Mouse (Mus musculus) cerebellum, adult 2 months (tissue): ENCODE measurements around the gene Ptpn6. TPM values are rescaled to one million over a fixed set of nuclear protein-coding genes. Genes with fewer than 3 reads are reported as not detected.

Experiments
- DNase-seq, 2 experiments: peaks; one replicate each; pipeline ENCODE4 v3.0.0; 2021
- H3K27ac ChIP-seq: fragments of 200-500 bp; 2 replicates; pipeline ENCODE4 v1.5.1; 2012; ENCODE audit warnings: low read length, control low read depth, inconsistent platforms; ENCODE audit not compliant: insufficient read depth
- H3K27me3 ChIP-seq: fragments of 200-500 bp; 2 replicates; pipeline ENCODE4 v1.6.1; 2012; ENCODE audit warnings: inconsistent platforms, mild to moderate bottlenecking, low read length, moderate library complexity; ENCODE audit not compliant: control insufficient read depth, insufficient read depth
- H3K4me1 ChIP-seq: fragments of 200-500 bp; 2 replicates; pipeline ENCODE4 v1.6.1; 2011; ENCODE audit warnings: low read length; ENCODE audit not compliant: control insufficient read depth, insufficient read depth
- H3K4me3 ChIP-seq: fragments of 200-500 bp; replicated peaks from 2 replicates; pipeline ENCODE3; 2011; ENCODE audit warnings: mild to moderate bottlenecking, low read depth, low read length, control low read depth; ENCODE audit not compliant: insufficient read depth
- CTCF ChIP-seq: fragments of 200-500 bp; IDR thresholded peaks from 2 replicates; pipeline ENCODE4 v1.5.1; 2011; ENCODE audit warnings: low read depth, mild to moderate bottlenecking, control low read depth, low read length, moderate library complexity, borderline replicate concordance; ENCODE audit not compliant: insufficient read depth
- POLR2A ChIP-seq: fragments of 200-500 bp; IDR thresholded peaks from 2 replicates; pipeline ENCODE4 v1.6.1; 2011; ENCODE audit warnings: low read length, control low read depth, borderline replicate concordance; ENCODE audit not compliant: insufficient read depth
- WGBS: fragments of 180-500 bp; shearing (Covaris S2); methylation state at CpG from one replicate; pipeline ENCODE4 v1.1.7; 2018; 5-methylcytosine and 5-hydroxymethylcytosine counted together
- polyA plus RNA-seq: library from polyadenylated mRNA; depleted of rRNA; stranded (reverse); fragments of >200 nt; gene quantifications from 2 replicates; pipeline ENCODE4 v1.2.3, GENCODE M21; 2012

Gene Ptpn6
- polyA plus RNA-seq, 1 experiment, result 2.2 TPM

DNA sequence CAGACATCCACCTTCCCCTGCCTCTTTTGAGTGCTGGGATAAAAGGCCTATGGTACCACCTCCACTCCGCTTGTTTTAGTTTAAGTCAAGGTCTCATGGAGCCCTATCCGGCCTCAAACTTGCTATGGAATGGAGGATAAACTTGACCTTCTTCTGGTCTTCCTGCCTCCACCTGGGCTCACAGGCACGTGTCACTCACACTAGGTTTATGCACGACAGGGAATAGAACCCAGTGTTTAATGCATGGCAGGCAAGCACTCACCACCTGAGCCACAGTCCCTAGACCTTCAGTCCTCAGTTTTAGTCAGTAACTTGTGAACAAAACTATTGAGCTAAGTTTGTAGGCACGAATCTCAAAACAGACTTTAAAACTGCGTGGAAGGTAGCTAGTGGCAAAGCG is 7.5 kb downstream of the Ptpn6 start:
- WGBS, result 85% methylated on average over 7 of the region's 7 CpGs
- Histone ChIP-seq H3K4me1 (no peaks in the 10 kb centered on the region), H3K27me3 (no peaks in the 10 kb centered on the region), H3K4me3 (no peak overlapping the region), H3K27ac (no peak overlapping the region)
- DNase-seq, result no peak
- TF ChIP-seq POLR2A (no peak), CTCF (no peak)

DNA sequence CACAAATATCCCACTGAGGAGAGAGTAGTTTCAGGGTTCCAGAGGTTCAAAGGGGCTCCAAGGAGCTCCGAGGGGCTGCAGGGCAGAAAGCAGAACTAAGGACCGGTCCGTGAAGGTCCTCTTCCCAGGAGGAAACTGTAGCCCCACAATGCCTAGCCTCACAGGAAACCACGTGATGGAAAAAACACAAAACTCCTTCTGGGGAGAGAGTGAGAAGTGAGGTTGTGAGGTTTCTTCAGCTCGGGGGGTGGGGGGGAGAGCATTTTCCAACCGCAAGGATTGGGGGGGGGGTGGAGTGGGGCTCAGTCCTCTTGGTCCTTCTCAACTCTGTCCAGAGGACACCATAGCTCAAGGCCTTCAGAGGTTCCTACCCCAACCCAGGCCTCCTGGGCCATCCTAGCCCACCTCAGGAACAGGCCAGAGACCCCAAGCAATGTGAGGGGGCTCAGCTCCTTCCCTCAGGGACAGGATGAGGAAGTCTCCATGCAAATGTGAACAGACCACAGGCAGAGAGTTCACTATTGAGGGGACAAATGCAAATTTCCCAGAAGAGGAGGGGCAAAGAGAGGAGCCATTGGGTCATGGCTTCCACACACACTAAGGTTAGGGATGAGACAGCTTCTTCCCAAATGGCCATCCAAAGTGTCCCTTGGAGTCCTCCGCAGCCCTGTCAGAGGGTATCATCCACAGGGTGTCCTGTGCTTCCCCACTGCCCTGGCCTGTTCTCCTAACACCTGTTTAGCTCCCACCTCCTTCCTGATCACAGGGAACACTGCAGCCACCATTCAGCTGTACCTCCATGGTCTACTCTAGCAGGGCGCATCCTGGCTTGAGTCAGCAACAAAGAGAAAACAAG is 8.4 kb downstream of the Ptpn6 start:
- 84% methylated on average over 8 of the region's 8 CpGs for WGBS
- Histone ChIP-seq H3K27me3 (no peaks in the 10 kb centered on the region), H3K4me1 (no peaks in the 10 kb centered on the region), H3K4me3 (no peak overlapping the region), H3K27ac (no peak overlapping the region)
- DNase-seq, result no peak
- TF ChIP-seq CTCF (no peak), POLR2A (no peak)

DNA sequence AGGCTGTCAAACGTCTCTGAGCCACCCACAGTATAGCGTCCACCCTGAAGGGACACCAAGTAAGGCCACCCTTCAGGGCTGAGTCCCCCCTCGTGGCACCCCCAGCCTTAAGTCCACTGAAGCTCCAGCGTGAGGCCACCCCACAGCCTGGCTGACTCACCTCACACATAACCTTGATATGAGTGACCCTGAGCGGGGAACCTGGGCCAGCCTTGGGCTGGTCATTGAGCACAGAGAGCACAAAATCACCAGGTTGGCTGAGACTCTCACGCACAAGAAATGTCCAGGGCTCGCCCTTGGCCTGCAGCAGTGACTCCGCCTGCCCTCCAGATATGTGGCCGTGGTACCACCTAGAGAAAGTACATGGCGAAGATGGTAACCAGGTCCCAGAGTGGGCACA is 9.9 kb downstream of the Ptpn6 start:
- no peak for DNase-seq
- no peaks in the 10 kb centered on the region for H3K27me3 ChIP-seq
- TF ChIP-seq CTCF (no peak), POLR2A (no peak)
- H3K27ac ChIP-seq, result no peak overlapping the region
- no peaks in the 10 kb centered on the region for H3K4me1 ChIP-seq
- H3K4me3 ChIP-seq, result no peak overlapping the region
- 86% methylated on average over 10 of the region's 10 CpGs for WGBS

DNA sequence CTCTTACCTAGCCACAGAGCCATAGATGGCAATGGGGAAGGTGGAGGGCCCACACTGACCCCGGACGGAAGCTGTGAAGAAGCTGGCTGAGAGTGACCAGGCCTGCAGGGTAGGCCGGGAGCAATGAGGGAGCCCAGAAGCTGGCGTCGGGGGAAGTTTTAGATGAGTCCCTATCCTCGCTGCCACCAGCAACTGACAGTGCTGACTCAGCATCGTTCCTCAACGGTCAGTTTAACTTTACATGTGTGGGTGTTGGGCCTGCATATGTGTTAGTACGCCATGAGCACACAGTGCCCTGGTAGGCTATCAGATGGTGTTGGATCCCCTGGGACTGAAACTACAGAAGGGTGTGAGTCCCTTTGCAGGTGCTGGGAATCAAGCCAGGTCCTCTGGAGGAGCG is 14.0 kb downstream of the Ptpn6 start:
- DNase-seq, result no peak
- Histone ChIP-seq H3K27me3 (no peaks in the 10 kb centered on the region), H3K4me1 (no peaks in the 10 kb centered on the region), H3K4me3 (no peak overlapping the region), H3K27ac (no peak overlapping the region)
- TF ChIP-seq POLR2A, result no peak
- TF ChIP-seq CTCF, result no peak
- 85% methylated on average over 10 of the region's 10 CpGs for WGBS

DNA sequence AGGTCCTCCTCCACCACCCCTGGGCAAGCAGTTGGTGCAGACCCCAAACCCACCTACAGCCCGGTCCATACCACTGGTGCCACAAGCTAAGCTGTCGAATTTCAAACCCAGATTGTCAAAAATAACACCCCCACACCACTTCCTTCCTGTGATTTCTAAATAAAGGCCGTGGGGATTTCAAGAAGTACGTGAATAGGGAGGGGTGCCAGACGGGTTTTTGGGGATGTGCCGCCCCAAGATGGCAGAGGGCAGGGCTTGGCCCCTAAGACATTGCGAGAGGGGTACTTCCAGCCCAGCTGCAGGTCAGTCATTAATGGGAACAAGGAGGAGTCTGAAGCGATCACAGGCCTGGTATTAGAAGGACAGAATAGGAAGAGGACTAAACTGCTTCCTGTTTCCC is 15.0 kb downstream of the Ptpn6 start:
- TF ChIP-seq CTCF (no peak), POLR2A (no peak)
- Histone ChIP-seq H3K4me1 (no peaks in the 10 kb centered on the region), H3K27me3 (no peaks in the 10 kb centered on the region), H3K4me3 (no peak overlapping the region), H3K27ac (no peak overlapping the region)
- WGBS, result 78% methylated on average over 8 of the region's 8 CpGs
- no peak for DNase-seq

DNA sequence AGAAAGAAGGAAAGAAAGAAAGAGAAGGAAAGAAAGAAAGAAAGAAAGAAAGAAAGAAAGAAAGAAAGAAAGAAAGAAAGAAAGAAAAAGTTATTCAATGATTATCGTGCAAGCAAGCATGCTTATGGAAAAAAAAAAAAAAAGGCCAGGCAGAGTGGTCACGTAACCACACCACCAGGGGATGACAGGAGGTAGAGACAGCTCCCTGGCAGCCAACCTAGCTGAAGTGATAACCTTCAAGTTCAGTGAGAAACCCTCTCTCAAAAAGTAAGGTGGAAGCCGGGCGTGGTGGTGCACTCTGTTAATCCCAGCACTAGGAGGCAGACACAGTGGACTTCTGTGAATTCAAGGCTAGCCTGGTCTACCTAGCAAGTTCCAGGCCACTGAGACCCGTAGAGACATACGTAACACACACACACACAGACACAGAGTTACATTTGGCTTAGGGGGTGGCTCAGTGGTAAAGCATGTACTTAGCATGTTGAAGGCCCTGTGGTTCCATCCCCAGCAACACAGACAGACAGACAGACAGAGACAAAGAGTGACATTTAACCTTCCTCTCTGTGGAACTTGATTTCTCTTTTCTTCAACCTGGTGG is 15.5 kb downstream of the Ptpn6 start:
- H3K4me1 ChIP-seq, result no peaks in the 10 kb centered on the region
- H3K27me3 ChIP-seq, result no peaks in the 10 kb centered on the region
- no peak for DNase-seq
- no peak overlapping the region for H3K27ac ChIP-seq
- H3K4me3 ChIP-seq, result no peak overlapping the region
- TF ChIP-seq POLR2A, result no peak
- no peak for TF ChIP-seq CTCF
- 86% methylated on average over 6 of the region's 6 CpGs for WGBS

DNA sequence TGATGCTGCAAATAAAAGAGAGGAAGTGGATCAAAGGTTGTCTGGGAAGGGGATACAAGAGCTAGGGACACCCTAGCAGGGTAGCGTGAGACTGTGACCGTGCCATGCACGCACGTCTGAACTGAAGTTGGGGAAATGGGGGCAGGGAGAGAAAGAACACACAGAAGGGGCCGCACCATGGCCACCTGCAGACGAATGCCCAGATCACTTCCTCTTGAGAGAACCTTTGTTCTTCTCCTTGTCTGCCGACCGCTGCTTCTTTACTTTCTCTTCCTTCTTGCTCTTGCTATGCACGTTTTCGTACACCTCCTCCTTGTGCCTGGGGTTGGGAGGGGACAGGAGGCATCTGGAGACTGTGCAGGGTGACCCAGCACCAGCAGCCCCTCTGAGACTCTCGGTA is 17.6 kb downstream of the Ptpn6 start:
- Histone ChIP-seq H3K27ac (no peak overlapping the region), H3K4me1 (no peaks in the 10 kb centered on the region), H3K27me3 (no peaks in the 10 kb centered on the region), H3K4me3 (no peak overlapping the region)
- no peak for DNase-seq
- no peak for TF ChIP-seq POLR2A
- TF ChIP-seq CTCF, result no peak
- WGBS, result 64% methylated on average over 11 of the region's 11 CpGs

DNA sequence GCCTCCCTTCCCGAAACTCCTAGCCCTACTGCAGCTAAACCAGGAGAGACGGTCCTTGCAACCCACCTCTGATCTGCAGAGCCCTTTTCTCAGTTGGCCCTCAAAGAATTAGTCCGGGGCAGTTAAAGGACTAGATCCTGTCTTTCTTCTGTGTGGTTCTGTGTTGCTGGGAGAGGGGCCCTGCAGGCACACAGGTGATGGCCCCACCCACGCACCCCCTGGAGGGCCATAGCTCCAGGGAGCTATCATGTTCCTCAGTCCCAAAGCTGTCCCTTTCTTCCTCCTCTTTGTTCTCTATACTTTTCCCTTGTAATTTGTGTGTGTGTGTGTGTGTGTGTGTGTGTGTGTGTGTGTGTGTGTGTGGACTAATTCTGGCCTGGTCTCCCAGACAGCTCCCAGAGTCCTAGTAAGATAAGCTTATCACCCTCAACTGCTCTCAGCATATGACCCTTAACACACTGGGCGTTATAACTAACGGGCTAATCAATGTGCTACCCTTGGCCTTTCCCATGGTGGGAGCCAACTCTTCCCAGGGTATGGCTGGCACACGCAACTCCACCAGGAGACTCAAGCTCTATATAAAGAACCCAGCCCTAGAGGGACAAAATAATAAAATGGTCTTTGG is 19.0 kb downstream of the Ptpn6 start:
- no peak overlapping the region for H3K4me3 ChIP-seq
- TF ChIP-seq CTCF, result no peak
- no peak for TF ChIP-seq POLR2A
- H3K4me1 ChIP-seq, result no peaks in the 10 kb centered on the region
- DNase-seq, result no peak
- no peak overlapping the region for H3K27ac ChIP-seq
- 77% methylated on average over 7 of the region's 7 CpGs for WGBS
- H3K27me3 ChIP-seq, result no peaks in the 10 kb centered on the region
